In the genomic region with DNA sequence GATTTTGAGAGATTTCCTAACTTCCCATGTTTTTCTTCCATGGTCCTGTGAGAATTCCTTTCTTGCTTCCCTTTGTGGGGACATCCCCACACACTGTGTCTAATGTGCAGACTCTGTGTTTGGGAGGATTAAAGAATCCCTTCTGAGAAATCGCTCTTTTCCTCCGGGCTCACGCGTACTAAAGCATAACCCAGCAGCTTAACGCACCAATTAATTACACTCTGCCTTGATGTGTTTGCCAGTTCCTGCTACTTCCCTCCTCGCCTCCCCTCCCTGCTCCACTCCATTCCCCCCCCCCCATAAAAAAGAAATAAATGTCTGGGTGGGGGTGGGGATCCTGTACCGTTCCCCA, we compare ENCODE assay signal across 11 mouse cellular contexts. TPM values are rescaled to one million over a fixed set of nuclear protein-coding genes. Genes with fewer than 3 reads are reported as not detected.
DNase-seq lines count a peak whose midpoint lies in the region; ATAC-seq and TF ChIP-seq lines count a peak whose summit lies in the region.
"Had no signal": no experiment of that assay in that cellular context is flagged by ENCODE, and none has a peak within 500 bp of the region (broad histone marks: within the 10 kb centered on the region; RNA-seq: fewer than 3 reads in every experiment).

No protein-coding gene starts in this region.

- peak overlapping the region; percentile 1; the same call in 1 of the 2 replicates for H3K9ac ChIP-seq in lung, embryonic 14.5 days
- peak overlapping the region; percentile 71 for H3K9ac ChIP-seq in forebrain, embryonic 14.5 days (ENCODE audit: low read length)
- H3K9ac ChIP-seq in limb, embryonic 12.5 days (replicated peaks): no peak overlapping the region
- peak overlapping the region; percentile 37; the same call in 1 of the 2 replicates for H3K9ac ChIP-seq in stomach, embryonic 15.5 days

- peak overlapping the region; percentile 93 for H3K4me2 ChIP-seq in lung, embryonic 14.5 days
- peak overlapping the region; percentile 92 for H3K4me2 ChIP-seq in forebrain, embryonic 14.5 days (ENCODE audit: low read length)
- peak overlapping the region; percentile 95 for H3K4me2 ChIP-seq in limb, embryonic 12.5 days
- peak overlapping the region; percentile 84 for H3K4me2 ChIP-seq in stomach, embryonic 15.5 days

- H3K4me1 ChIP-seq in lung, embryonic 14.5 days (ENCODE audit: insufficient read depth): peaks cover 24% of the 10 kb centered on the region
- H3K4me1 ChIP-seq in forebrain, embryonic 14.5 days (ENCODE audit: control insufficient read depth, insufficient read depth, low read length): peaks cover 33% of the 10 kb centered on the region
- peaks cover 37% of the 10 kb centered on the region for H3K4me1 ChIP-seq in limb, embryonic 12.5 days (replicated peaks)
- peaks cover 41% of the 10 kb centered on the region for H3K4me1 ChIP-seq in stomach, embryonic 15.5 days

- WGBS in lung, embryonic 14.5 days: 4% methylated on average over 7 of the region's 7 CpGs
- WGBS in forebrain, embryonic 14.5 days: 0% methylated on average over 7 of the region's 7 CpGs
- WGBS in limb, embryonic 12.5 days: 5% methylated on average over 7 of the region's 7 CpGs
- 6% methylated on average over 7 of the region's 7 CpGs for WGBS in stomach, embryonic 15.5 days

- H3K9me3 ChIP-seq in lung, embryonic 14.5 days (ENCODE audit: low read depth, low read length): peaks cover 4% of the 10 kb centered on the region; the same call in 1 of the 2 replicates
- H3K9me3 ChIP-seq in forebrain, embryonic 14.5 days (replicated peaks; ENCODE audit: control insufficient read depth, low read length): peaks cover 2% of the 10 kb centered on the region; the same call in 1 of the 2 replicates
- peaks cover 5% of the 10 kb centered on the region; the same call in 1 of the 2 replicates for H3K9me3 ChIP-seq in limb, embryonic 12.5 days
- no peaks in the 10 kb centered on the region for H3K9me3 ChIP-seq in stomach, embryonic 15.5 days

- no peak for ATAC-seq in lung, embryonic 14.5 days (ENCODE audit: insufficient read depth)
- ATAC-seq in forebrain, embryonic 14.5 days: no peak
- no peak for ATAC-seq in limb, embryonic 12.5 days (ENCODE audit: insufficient number of reproducible peaks, insufficient read depth, low FRiP score, low TSS enrichment, low read depth)
- ATAC-seq in stomach, embryonic 15.5 days (ENCODE audit: insufficient read depth, low FRiP score, low read depth): no peak
- ATAC-seq: Patski had no signal

- H3K27ac ChIP-seq in lung, embryonic 14.5 days (ENCODE audit: low read depth): no peak overlapping the region
- peak overlapping the region; percentile 27; the same call in 1 of the 2 replicates for H3K27ac ChIP-seq in forebrain, embryonic 14.5 days (ENCODE audit: low read depth, low read length)
- H3K27ac ChIP-seq in limb, embryonic 12.5 days: no peak overlapping the region
- H3K27ac ChIP-seq in stomach, embryonic 15.5 days: no peak overlapping the region
- H3K27ac ChIP-seq: macrophage had no signal

- peaks cover 28% of the 10 kb centered on the region; the same call in 1 of the 2 replicates for H3K27me3 ChIP-seq in lung, embryonic 14.5 days (ENCODE audit: insufficient read depth, low read length)
- H3K27me3 ChIP-seq in forebrain, embryonic 14.5 days (replicated peaks; ENCODE audit: control insufficient read depth, insufficient read depth, low read length): no peaks in the 10 kb centered on the region
- H3K27me3 ChIP-seq in limb, embryonic 12.5 days: peaks cover 51% of the 10 kb centered on the region
- H3K27me3 ChIP-seq in stomach, embryonic 15.5 days (replicated peaks): 0 out of 2 replicates have a peak, but pooled peaks cover 3% of the 10 kb centered on the region

- peak overlapping the region; percentile 40 for H3K4me3 ChIP-seq in lung, embryonic 14.5 days (ENCODE audit: low read depth, low read length)
- H3K4me3 ChIP-seq in forebrain, embryonic 14.5 days (ENCODE audit: low read depth, low read length): peak overlapping the region; percentile 44
- peak overlapping the region; percentile 45 for H3K4me3 ChIP-seq in limb, embryonic 12.5 days (replicated peaks)
- peak overlapping the region; percentile 43 for H3K4me3 ChIP-seq in stomach, embryonic 15.5 days (replicated peaks)

- intact Hi-C loops in gastrocnemius, postnatal 14 days (cut with DNase I; ENCODE audit: low total_unique reads): no loop called here

- TF ChIP-seq CTCF in lung, embryonic 14.5 days (IDR thresholded peaks at IDR 0.05; ENCODE audit: low read depth): no peak

- H3K36me3 ChIP-seq in lung, embryonic 14.5 days (ENCODE audit: insufficient read depth): no peaks in the 10 kb centered on the region
- no peaks in the 10 kb centered on the region for H3K36me3 ChIP-seq in forebrain, embryonic 14.5 days (ENCODE audit: control insufficient read depth, insufficient read depth, low read length)
- H3K36me3 ChIP-seq in limb, embryonic 12.5 days: no peaks in the 10 kb centered on the region
- no peaks in the 10 kb centered on the region for H3K36me3 ChIP-seq in stomach, embryonic 15.5 days

- DNase-seq in lung, embryonic 14.5 days: no peak
- DNase-seq in lung, postnatal 4 days: no peak
- peak; percentile 62 for DNase-seq in forebrain, embryonic 14.5 days (ENCODE audit: low spot score)
- no peak for DNase-seq in frontal cortex, postnatal 25 days (ENCODE audit: low spot score in 2 of 2)
- no peak for DNase-seq in gastrocnemius, postnatal 14 days
- DNase-seq: cerebellum, adult 2 months had no signal

RNA-seq across cellular contexts. Expression of a gene that starts 1.5 kb away (rescaled TPM):
- polyA plus RNA-seq in lung, embryonic 14.5 days (2014; fragmentation: Nextera tagmentation; extraction: Ambion mirVana): 1.0 TPM in 2 replicates
- polyA plus RNA-seq in forebrain, embryonic 14.5 days (2014; fragmentation: Nextera tagmentation; extraction: Ambion mirVana): 4.8 and 6.1 TPM in 2 replicates
- 1.6 and 1.9 TPM in 2 replicates for polyA plus RNA-seq in limb, embryonic 12.5 days (2016; fragmentation: Nextera tagmentation; extraction: Ambion mirVana)
- 4.5 and 5.4 TPM in 2 replicates for polyA plus RNA-seq in stomach, embryonic 15.5 days (2015; fragmentation: Nextera tagmentation; extraction: Ambion mirVana)
- total RNA-seq in gastrocnemius, postnatal 14 days (2021): 1 to 10 TPM; 3.3 to 6.0 TPM
- total RNA-seq: hematopoietic stem cell, adult 5-6 weeks had no signal
